8 mouse cellular contexts compared by ENCODE assay signal in the genomic region with DNA sequence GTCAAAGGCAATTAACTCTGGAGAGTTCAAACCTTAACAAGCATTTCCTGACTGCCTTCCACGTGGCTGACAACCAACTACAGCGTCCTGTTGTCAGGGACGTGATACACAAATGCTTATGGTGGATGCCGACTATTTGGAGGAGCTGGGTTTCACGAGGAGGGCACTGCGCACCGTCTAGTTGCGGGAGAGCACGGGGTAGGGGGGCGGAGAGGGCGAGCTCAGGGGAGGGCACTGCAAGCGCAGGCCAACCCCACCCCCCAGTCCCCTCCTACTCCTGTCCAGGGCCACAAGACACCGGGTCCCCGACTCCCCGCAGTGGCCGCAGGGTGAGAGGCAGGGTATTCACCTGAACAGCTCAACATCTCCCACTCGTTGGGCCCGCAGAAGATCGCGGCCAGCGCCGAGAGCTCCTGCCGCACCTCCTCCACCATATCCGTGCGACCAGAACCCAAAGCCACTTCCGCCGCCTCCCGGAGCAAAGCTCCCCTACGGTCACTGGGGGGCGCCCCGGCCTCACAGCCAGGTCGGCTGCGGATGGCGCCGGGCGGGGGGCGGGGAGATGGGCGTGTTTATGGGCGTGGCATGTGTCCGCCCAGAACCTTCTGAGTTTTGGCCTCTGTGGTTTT. TPM values are rescaled to one million over a fixed set of nuclear protein-coding genes. Genes with fewer than 3 reads are reported as not detected.
DNase-seq lines count a peak whose midpoint lies in the region; ATAC-seq and TF ChIP-seq lines count a peak whose summit lies in the region.

TSS of gene Rwdd3 (minus strand) at position 453 of the 629 bp plus-strand sequence.

- under 1% methylated on average over 40 of the region's 40 CpGs for WGBS in forebrain, embryonic 12.5 days
- WGBS in large intestine, adult 2 months = under 1% methylated on average over 40 of the region's 40 CpGs
- WGBS in liver, postnatal 0 days (ENCODE audit: insufficient replicate concordance) = under 1% methylated on average over 40 of the region's 40 CpGs
- under 1% methylated on average over 33 of the region's 40 CpGs for WGBS in neural tube, embryonic 14.5 days

- H3K36me3 ChIP-seq in CH12.LX (replicated peaks in 1 of 2; ENCODE audit: control insufficient read depth in 1 of 2, insufficient read depth in 1 of 2, low read length in 1 of 2) = peaks cover 0 to 15% of the 10 kb centered on the region in 2 experiments
- H3K36me3 ChIP-seq in forebrain, embryonic 12.5 days (replicated peaks) = no peaks in the 10 kb centered on the region
- H3K36me3 ChIP-seq in liver, postnatal 0 days (replicated peaks; ENCODE audit: insufficient read depth, low read length) = no peaks in the 10 kb centered on the region
- no peaks in the 10 kb centered on the region for H3K36me3 ChIP-seq in neural tube, embryonic 14.5 days (ENCODE audit: control insufficient read depth, insufficient read depth, low read length)

- no peak for TF ChIP-seq EP300 in CH12.LX (IDR thresholded peaks at IDR 0.05; ENCODE audit: low read length)
- TF ChIP-seq EP300 in liver, postnatal 0 days (IDR thresholded peaks at IDR 0.05; ENCODE audit: low read depth) = peak; percentile 66

- no peaks in the 10 kb centered on the region for H3K79me2 ChIP-seq in CH12.LX (replicated peaks; ENCODE audit: control insufficient read depth, extremely low read depth, insufficient read depth, poor library complexity, severe bottlenecking)

- H3K27ac ChIP-seq in CH12.LX (ENCODE audit: insufficient read depth, low read depth) = peak within 1 kb of the TSS; percentile 59
- no peak within 1 kb of the TSS for H3K27ac ChIP-seq in forebrain, embryonic 12.5 days
- H3K27ac ChIP-seq in liver, postnatal 0 days (ENCODE audit: low read depth) = peak within 1 kb of the TSS; percentile 91
- H3K27ac ChIP-seq in neural tube, embryonic 14.5 days (ENCODE audit: low read depth, low read length) = no peak within 1 kb of the TSS; the same call in 1 of the 2 replicates

- ATAC-seq in forebrain, embryonic 12.5 days (ENCODE audit: low FRiP score) = peak; percentile 92
- peak; percentile 94 for ATAC-seq in liver, postnatal 0 days
- peak; percentile 93 for ATAC-seq in neural tube, embryonic 14.5 days (ENCODE audit: low read depth)

- H3K4me1 ChIP-seq in CH12.LX (ENCODE audit: control insufficient read depth in 1 of 2, insufficient read depth in 2 of 2) = peaks cover 3 to 12% of the 10 kb centered on the region in 2 experiments; a peak in 2 of 4 replicates
- H3K4me1 ChIP-seq in forebrain, embryonic 12.5 days = peaks cover 7% of the 10 kb centered on the region; the same call in 1 of the 2 replicates
- H3K4me1 ChIP-seq in liver, postnatal 0 days (ENCODE audit: insufficient read depth) = peaks cover 40% of the 10 kb centered on the region
- H3K4me1 ChIP-seq in neural tube, embryonic 14.5 days (ENCODE audit: control insufficient read depth, insufficient read depth, low read length) = no peaks in the 10 kb centered on the region

- in situ Hi-C loops in CH12.LX (cut with MboI; ENCODE audit: low pct_ligation_motif_present, low pct_unique_long_range_greater_than_20kb, low sequenced_read_pairs) = loop anchor here (5.0 to 25.0 kb wide), 2 partner anchors 121 to 566 kb away; partner anchors contain the start of gene Alg14

- H3K4me3 ChIP-seq in CH12.LX (replicated peaks in 1 of 3; ENCODE audit: low read depth in 2 of 3, low read length in 2 of 3, poor library complexity in 1 of 3) = peak within 1 kb of the TSS; percentile 68 to 78 (median 68)
- peak within 1 kb of the TSS; percentile 56 for H3K4me3 ChIP-seq in forebrain, embryonic 12.5 days (replicated peaks)
- peak within 1 kb of the TSS; percentile 61 for H3K4me3 ChIP-seq in liver, postnatal 0 days (ENCODE audit: low read depth, low read length)
- H3K4me3 ChIP-seq in neural tube, embryonic 14.5 days (ENCODE audit: low read depth, low read length) = peak within 1 kb of the TSS; percentile 58

- peak; percentile 45; the same call in 1 of the 2 replicates for TF ChIP-seq POLR2A in CH12.LX (IDR thresholded peaks at IDR 0.05; ENCODE audit: low read depth, low read length)

- no peaks in the 10 kb centered on the region for H3K27me3 ChIP-seq in CH12.LX (replicated peaks)
- H3K27me3 ChIP-seq in forebrain, embryonic 12.5 days = no peaks in the 10 kb centered on the region
- no peaks in the 10 kb centered on the region for H3K27me3 ChIP-seq in liver, postnatal 0 days (ENCODE audit: insufficient read depth, low read length)
- H3K27me3 ChIP-seq in neural tube, embryonic 14.5 days (ENCODE audit: control insufficient read depth, insufficient read depth, low read length) = no peaks in the 10 kb centered on the region

- H3K9ac ChIP-seq in CH12.LX (ENCODE audit: insufficient read depth, low read depth) = peak within 1 kb of the TSS; percentile 46
- H3K9ac ChIP-seq in forebrain, embryonic 12.5 days = peak within 1 kb of the TSS; percentile 64
- peak within 1 kb of the TSS; percentile 71 for H3K9ac ChIP-seq in liver, postnatal 0 days (replicated peaks)
- H3K9ac ChIP-seq in neural tube, embryonic 14.5 days (replicated peaks; ENCODE audit: low read depth, low read length) = peak within 1 kb of the TSS; percentile 69

- peak in 1 of 2 experiments; percentile 89; a peak in 2 of 4 replicates for TF ChIP-seq CTCF in CH12.LX (conservative IDR thresholded peaks at IDR 0.05 in 1 of 2, IDR thresholded peaks at IDR 0.05 in 1 of 2; ENCODE audit: low read depth in 2 of 2, low read length in 2 of 2)
- peak; percentile 99 for TF ChIP-seq CTCF in liver, postnatal 0 days (IDR thresholded peaks at IDR 0.05; ENCODE audit: low read depth)

- intact Hi-C loops in heart, postnatal 10 days (cut with DNase I) = loop anchor here (2.0 to 10.0 kb wide), 4 partner anchors 91 to 563 kb away; no protein-coding TSS in a partner anchor

- peak within 1 kb of the TSS; percentile 80 for H3K4me2 ChIP-seq in CH12.LX (ENCODE audit: insufficient read depth, low read depth, poor library complexity, severe bottlenecking)
- peak within 1 kb of the TSS; percentile 69 for H3K4me2 ChIP-seq in forebrain, embryonic 12.5 days
- H3K4me2 ChIP-seq in liver, postnatal 0 days (ENCODE audit: low read depth, low read length) = peak within 1 kb of the TSS; percentile 86
- peak within 1 kb of the TSS; percentile 74 for H3K4me2 ChIP-seq in neural tube, embryonic 14.5 days (ENCODE audit: low read depth, low read length)

- dilution Hi-C loops in CH12.LX (cut with MboI; ENCODE audit: extremely low pct_ligation_motif_present, extremely low pct_unique_long_range_greater_than_20kb, low sequenced_read_pairs) = no loop called here

- DNase-seq in CH12.LX (ENCODE audit: extremely low read depth) = peak; percentile 93
- peak; percentile 89 for DNase-seq in c-Kit-positive CD71-positive TER-119-negative erythroid progenitor cells, embryonic 14.5 days (ENCODE audit: low read depth)
- DNase-seq in heart, postnatal 10 days = peak; percentile 92 to 93
- peak; percentile 67 for DNase-seq in large intestine, adult 2 months (ENCODE audit: low read depth, low spot score)
- peak; percentile 97 for DNase-seq in liver, postnatal 0 days
- peak; percentile 92 for DNase-seq in testis, postnatal 10 days (ENCODE audit: low spot score)

- peak; percentile 81 for TF ChIP-seq RAD21 in CH12.LX (IDR thresholded peaks at IDR 0.05; ENCODE audit: low read depth, low read length)

- peaks cover 5% of the 10 kb centered on the region for H3K9me3 ChIP-seq in CH12.LX (replicated peaks; ENCODE audit: low read length)
- no peaks in the 10 kb centered on the region for H3K9me3 ChIP-seq in forebrain, embryonic 12.5 days
- no peaks in the 10 kb centered on the region for H3K9me3 ChIP-seq in liver, postnatal 0 days (ENCODE audit: low read length)
- no peaks in the 10 kb centered on the region for H3K9me3 ChIP-seq in neural tube, embryonic 14.5 days (ENCODE audit: control insufficient read depth, low read length)

TF ChIP-seq in CH12.LX, 34 proteins besides CTCF, POLR2A, EP300 and RAD21 (continues in another document):
- TF ChIP-seq SIN3A (IDR thresholded peaks at IDR 0.05; ENCODE audit: low read length) (peak; percentile 82), USF2 (conservative IDR thresholded peaks at IDR 0.05; ENCODE audit: low read depth, low read length) (no peak), UBTF (IDR thresholded peaks at IDR 0.05; ENCODE audit: low read depth, low read length) (no peak), HCFC1 (IDR thresholded peaks at IDR 0.05; ENCODE audit: low read depth, low read length) (peak; percentile 68), CHD1 (IDR thresholded peaks at IDR 0.05; ENCODE audit: low read depth, low read length) (no peak), TBP (conservative IDR thresholded peaks at IDR 0.05; ENCODE audit: low read depth, low read length) (no peak), ETS1 (conservative IDR thresholded peaks at IDR 0.05; ENCODE audit: low read depth, low read length) (no peak), ELF1 (IDR thresholded peaks at IDR 0.05; ENCODE audit: low read depth, low read length) (peak; percentile 87), KAT2A (IDR thresholded peaks at IDR 0.05; ENCODE audit: insufficient replicate concordance, low read length) (0 out of 2 replicates have a peak, but pooled peaks have one; percentile 51), NELFE (IDR thresholded peaks at IDR 0.05; ENCODE audit: low read depth, low read length) (peak; percentile 72), MAFK (IDR thresholded peaks at IDR 0.05; ENCODE audit: insufficient replicate concordance, low read length) (no peak), GABPA (IDR thresholded peaks at IDR 0.05; ENCODE audit: insufficient replicate concordance, low read depth, low read length) (no peak), ZNF384 (IDR thresholded peaks at IDR 0.05; ENCODE audit: low read depth, low read length) (peak; percentile 43; the same call in 1 of the 2 replicates), MEF2A (IDR thresholded peaks at IDR 0.05; ENCODE audit: borderline replicate concordance, low read depth, low read length) (peak; percentile 65; the same call in 1 of the 2 replicates), BHLHE40 (IDR thresholded peaks at IDR 0.05; ENCODE audit: low read depth, low read length) (peak; percentile 56), TCF12 (IDR thresholded peaks at IDR 0.05; ENCODE audit: low read depth, low read length) (peak; percentile 52), SMC3 (IDR thresholded peaks at IDR 0.05; ENCODE audit: low read depth, low read length) (peak; percentile 72), POLR2AphosphoS2 (IDR thresholded peaks at IDR 0.05; ENCODE audit: low read depth, low read length) (no peak), MAZ (IDR thresholded peaks at IDR 0.05; ENCODE audit: low read depth, low read length) (peak; percentile 86)

RNA-seq across cellular contexts. Expression of gene Rwdd3, which starts in this region (rescaled TPM):
- total RNA-seq in CH12.LX (2012; rRNA removed) = 2.0 and 2.3 TPM in 2 replicates
- 3.5 and 3.7 TPM in 2 replicates for total RNA-seq in CH12.LX (2014; rRNA removed)
- 3.7 and 5.9 TPM in 2 replicates for polyA plus RNA-seq in CH12.LX (2012; ENCODE audit: insufficient read length, low read depth)
- 14.2 and 17.5 TPM in 2 replicates for polyA plus RNA-seq in forebrain, embryonic 12.5 days (2016; fragmentation: Nextera tagmentation; extraction: Ambion mirVana)
- total RNA-seq in heart, postnatal 10 days (2021) = 1 to 10 TPM; 3.0 to 3.1 TPM
- polyA plus RNA-seq in large intestine, adult 2 months (2012; rRNA removed) = 0.78 and 0.89 TPM in 2 replicates
- 5.9 and 8.2 TPM in 2 replicates for polyA plus RNA-seq in liver, postnatal 0 days (2015; fragmentation: Nextera tagmentation; extraction: Ambion mirVana)
- 5.9 and 7.6 TPM in 2 replicates for polyA plus RNA-seq in neural tube, embryonic 14.5 days (2014; fragmentation: Nextera tagmentation; extraction: Ambion mirVana)

Comparison
In these comparisons a context has a peak if more than half of its experiments do, and no peak if none do; other contexts are left out.
1. Peak in DNase-seq in large intestine, adult 2 months; RNA of the gene not detected or under 1 TPM.
2. H3K27ac ChIP-seq: peak in CH12.LX (single experiment) and liver, postnatal 0 days (single experiment); none in forebrain, embryonic 12.5 days (single experiment) and neural tube, embryonic 14.5 days (single experiment).
3. Peak in every context shown above with its lines, with median percentiles within 50 percentile points of each other: DNase-seq, H3K4me2 ChIP-seq, H3K4me3 ChIP-seq, H3K9ac ChIP-seq and ATAC-seq.